Mouse (Mus musculus) lung, embryonic 16.5 days (tissue): ENCODE measurements around the gene Srp14. TPM values are rescaled to one million over a fixed set of nuclear protein-coding genes. Genes with fewer than 3 reads are reported as not detected.
A peak's percentile ranks its signal among the peaks of the same experiment; 100 is the strongest.

Experiments used
- ATAC-seq: fragments of 200-750 bp; cut with Nextera tagmentation; 2 replicates; pipeline ENCODE4 v1.8.0; 2017; ENCODE audit warnings: low read depth, mild to moderate bottlenecking, moderate library complexity
- H3K27ac ChIP-seq: fragments of 300-500 bp; sonication (generic); 2 replicates; pipeline ENCODE4 v1.5.1; 2014; ENCODE audit warnings: mild to moderate bottlenecking, control low read depth, low read length
- H3K27me3 ChIP-seq: fragments of 300-500 bp; sonication (generic); 2 replicates; pipeline ENCODE4 v1.6.1; 2014; ENCODE audit warnings: low read depth, low read length, mixed read lengths; ENCODE audit not compliant: control insufficient read depth, insufficient read depth
- H3K36me3 ChIP-seq: fragments of 300-500 bp; sonication (generic); 2 replicates; pipeline ENCODE4 v1.6.1; 2014; ENCODE audit warnings: low read length; ENCODE audit not compliant: control insufficient read depth, insufficient read depth
- H3K4me1 ChIP-seq: fragments of 300-500 bp; sonication (generic); replicated peaks from 2 replicates; pipeline ENCODE4 v1.6.1; 2014; ENCODE audit warnings: low read length, mixed read lengths; ENCODE audit not compliant: control insufficient read depth, insufficient read depth
- H3K4me2 ChIP-seq: fragments of 300-500 bp; sonication (generic); 2 replicates; pipeline ENCODE4 v1.6.1; 2014; ENCODE audit warnings: low read depth, low read length, control low read depth
- H3K4me3 ChIP-seq: fragments of 300-500 bp; sonication (generic); 2 replicates; pipeline ENCODE4 v1.5.1; 2014; ENCODE audit warnings: mild to moderate bottlenecking, low read length, control low read depth
- H3K9ac ChIP-seq: fragments of 300-500 bp; sonication (generic); 2 replicates; pipeline ENCODE4 v1.6.1; 2014; ENCODE audit warnings: low read length, control low read depth
- H3K9me3 ChIP-seq: fragments of 300-500 bp; sonication (generic); 2 replicates; pipeline ENCODE4 v1.6.1; 2016; ENCODE audit warnings: low read length; ENCODE audit not compliant: control insufficient read depth
- WGBS: fragments of 180-500 bp; shearing (Covaris S2); extraction: QIAGEN DNeasy Blood & Tissue Kit; methylation state at CpG from one replicate; pipeline ENCODE4 v1.1.7; 2014; 5-methylcytosine and 5-hydroxymethylcytosine counted together
- polyA plus RNA-seq: library from polyadenylated mRNA; unstranded; fragments of >200 nt; fragmentation: Nextera tagmentation; extraction: Ambion mirVana; gene quantifications from 2 replicates; pipeline ENCODE4 v1.2.1, GENCODE M21; 2015

The Srp14 gene
- polyA plus RNA-seq, 1 experiment from 2014 or later = 250 TPM

- no peak overlapping the region for H3K4me2 ChIP-seq
- 80% methylated on average over 4 of the region's 4 CpGs for WGBS
These were observed 12.4 kb upstream of the Srp14 start for GRCm38 (mm10) chr2:118491741-118492395.

GRCm38 (mm10) chr2:118491281-118491731 is 11.8 kb upstream of the Srp14 start:
- H3K4me3 ChIP-seq = no peak overlapping the region
- peak overlapping the region; percentile 86 for H3K27ac ChIP-seq
- H3K4me1 ChIP-seq = peaks cover 23% of the 10 kb centered on the region
- no peaks in the 10 kb centered on the region for H3K36me3 ChIP-seq
- ATAC-seq = peak; percentile 29; the same call in 1 of the 2 replicates
- no peak overlapping the region for H3K4me2 ChIP-seq
- H3K9ac ChIP-seq = no peak overlapping the region
- H3K27me3 ChIP-seq = no peaks in the 10 kb centered on the region
- 27% methylated on average over 5 of the region's 5 CpGs for WGBS
- peaks cover 3% of the 10 kb centered on the region for H3K9me3 ChIP-seq

More at GRCm38 (mm10) chr2:118491741-118492395, 12.4 kb upstream of the Srp14 start:
- no peak for ATAC-seq
- no peaks in the 10 kb centered on the region for H3K36me3 ChIP-seq
- peaks cover 26% of the 10 kb centered on the region for H3K4me1 ChIP-seq
- no peak overlapping the region for H3K9ac ChIP-seq
- no peaks in the 10 kb centered on the region for H3K27me3 ChIP-seq
- peak overlapping the region; percentile 72 for H3K27ac ChIP-seq
- no peak overlapping the region for H3K4me3 ChIP-seq
- H3K9me3 ChIP-seq = peaks cover 3% of the 10 kb centered on the region

- WGBS = 25% methylated on average over 12 of the region's 12 CpGs
These were observed 11.0 kb upstream of the Srp14 start for GRCm38 (mm10) chr2:118490241-118491091.

GRCm38 (mm10) chr2:118487806-118488205 is 8.3 kb upstream of the Srp14 start:
- no peak overlapping the region for H3K4me3 ChIP-seq
- H3K9me3 ChIP-seq = peaks cover 3% of the 10 kb centered on the region
- WGBS = 64% methylated on average over 3 of the region's 3 CpGs
- no peak overlapping the region for H3K27ac ChIP-seq
- no peak overlapping the region for H3K4me2 ChIP-seq
- H3K27me3 ChIP-seq = no peaks in the 10 kb centered on the region
- ATAC-seq = no peak
- H3K4me1 ChIP-seq = peaks cover 23% of the 10 kb centered on the region
- no peaks in the 10 kb centered on the region for H3K36me3 ChIP-seq
- H3K9ac ChIP-seq = no peak overlapping the region

More at GRCm38 (mm10) chr2:118490241-118491091, 11.0 kb upstream of the Srp14 start:
- Histone ChIP-seq H3K9me3 (peaks cover 3% of the 10 kb centered on the region), H3K4me1 (peaks cover 23% of the 10 kb centered on the region), H3K9ac (peak overlapping the region; percentile 36), H3K27ac (peak overlapping the region; percentile 86), H3K36me3 (no peaks in the 10 kb centered on the region), H3K4me2 (0 out of 2 replicates have a peak overlapping the region, but pooled peaks have one; percentile 12), H3K27me3 (no peaks in the 10 kb centered on the region), H3K4me3 (no peak overlapping the region)
- ATAC-seq = peak; percentile 81

- no peaks in the 10 kb centered on the region for H3K27me3 ChIP-seq
- WGBS = 18% methylated on average over 12 of the region's 12 CpGs
- H3K4me2 ChIP-seq = no peak overlapping the region
- 0 out of 2 replicates have a peak, but pooled peaks have one; percentile 24 for ATAC-seq
- H3K27ac ChIP-seq = no peak overlapping the region
- H3K36me3 ChIP-seq = no peaks in the 10 kb centered on the region
- no peak overlapping the region for H3K9ac ChIP-seq
- H3K4me1 ChIP-seq = peaks cover 22% of the 10 kb centered on the region
- no peak overlapping the region for H3K4me3 ChIP-seq
- peaks cover 3% of the 10 kb centered on the region for H3K9me3 ChIP-seq
These were observed 7.4 kb upstream of the Srp14 start for GRCm38 (mm10) chr2:118486933-118487332.

GRCm38 (mm10) chr2:118485415-118485814 is 5.9 kb upstream of the Srp14 start:
- Histone ChIP-seq H3K27ac (no peak overlapping the region), H3K4me3 (no peak overlapping the region), H3K27me3 (no peaks in the 10 kb centered on the region), H3K4me2 (no peak overlapping the region), H3K4me1 (peaks cover 12% of the 10 kb centered on the region), H3K9ac (no peak overlapping the region), H3K36me3 (no peaks in the 10 kb centered on the region), H3K9me3 (peaks cover 3% of the 10 kb centered on the region)
- WGBS = 77% methylated on average over 3 of the region's 3 CpGs
- ATAC-seq = no peak

GRCm38 (mm10) chr2:118484386-118484898 is 4.9 kb upstream of the Srp14 start:
- Histone ChIP-seq H3K27ac (no peak overlapping the region), H3K4me1 (peaks cover 3% of the 10 kb centered on the region; the same call in 1 of the 2 replicates), H3K9me3 (peaks cover 3% of the 10 kb centered on the region), H3K4me3 (no peak overlapping the region), H3K9ac (no peak overlapping the region), H3K27me3 (no peaks in the 10 kb centered on the region), H3K4me2 (no peak overlapping the region), H3K36me3 (no peaks in the 10 kb centered on the region)
- no peak for ATAC-seq
- 82% methylated on average over 9 of the region's 9 CpGs for WGBS

- 79% methylated on average over 5 of the region's 5 CpGs for WGBS
- H3K4me3 ChIP-seq = no peak overlapping the region
- H3K4me1 ChIP-seq = peaks cover 9% of the 10 kb centered on the region
- H3K27ac ChIP-seq = no peak overlapping the region
- H3K36me3 ChIP-seq = no peaks in the 10 kb centered on the region
- H3K9me3 ChIP-seq = peaks cover 2% of the 10 kb centered on the region
- ATAC-seq = no peak
- no peak overlapping the region for H3K9ac ChIP-seq
- H3K27me3 ChIP-seq = no peaks in the 10 kb centered on the region
- no peak overlapping the region for H3K4me2 ChIP-seq
These were observed 3.5 kb upstream of the Srp14 start for GRCm38 (mm10) chr2:118483032-118483431.

- no peak overlapping the region for H3K4me2 ChIP-seq
- H3K27me3 ChIP-seq = no peaks in the 10 kb centered on the region
- H3K36me3 ChIP-seq = peaks cover 9% of the 10 kb centered on the region
- H3K9ac ChIP-seq = no peak overlapping the region
- ATAC-seq = no peak
- 86% methylated on average over 7 of the region's 7 CpGs for WGBS
- no peak overlapping the region for H3K4me3 ChIP-seq
- H3K27ac ChIP-seq = no peak overlapping the region
- peaks cover 9% of the 10 kb centered on the region for H3K4me1 ChIP-seq
- no peaks in the 10 kb centered on the region for H3K9me3 ChIP-seq
These were observed 1.4 kb upstream of the Srp14 start for GRCm38 (mm10) chr2:118480886-118481285.
